Comparison of ENCODE assay signal across 25 mouse cellular contexts in the genomic region with DNA sequence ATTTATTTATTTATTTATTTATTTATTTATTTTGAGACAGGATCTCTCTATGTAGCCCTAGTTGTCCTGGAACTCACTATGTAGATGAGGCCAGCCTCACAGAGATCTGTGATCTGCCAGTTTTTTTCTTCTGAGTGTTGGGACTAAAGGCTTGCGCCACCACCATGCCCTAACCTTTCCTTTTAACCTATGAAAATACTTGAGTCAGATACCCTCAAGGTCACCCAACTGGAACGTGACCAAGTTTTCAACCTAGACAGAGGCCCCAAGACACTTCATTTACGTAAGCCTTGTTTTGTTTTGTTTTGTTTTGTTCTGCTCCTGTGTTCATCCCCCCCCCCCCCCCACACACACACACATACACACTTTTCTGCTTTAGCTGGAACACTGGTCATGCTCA. TPM values are rescaled to one million over a fixed set of nuclear protein-coding genes. Genes with fewer than 3 reads are reported as not detected.
DNase-seq lines count a peak whose midpoint lies in the region; ATAC-seq and TF ChIP-seq lines count a peak whose summit lies in the region.
"Had no signal": no experiment of that assay in that cellular context is flagged by ENCODE, and none has a peak within 500 bp of the region (broad histone marks: within the 10 kb centered on the region; RNA-seq: fewer than 3 reads in every experiment).

No protein-coding gene starts in this region.

- H3K27me3 ChIP-seq in heart, embryonic 10.5 days (ENCODE audit: insufficient read depth, poor library complexity, severe bottlenecking), result no peaks in the 10 kb centered on the region
- no peaks in the 10 kb centered on the region for H3K27me3 ChIP-seq in liver, embryonic 14.5 days (ENCODE audit: control insufficient read depth, insufficient read depth, low read length)
- 0 out of 2 replicates have a peak, but pooled peaks cover 7% of the 10 kb centered on the region for H3K27me3 ChIP-seq in liver, postnatal 0 days (ENCODE audit: insufficient read depth, low read length)
- H3K27me3 ChIP-seq: embryonic facial prominence, embryonic 15.5 days; heart, embryonic 13.5 days; hindbrain, embryonic 15.5 days; intestine, embryonic 15.5 days; Patski had no signal

- ATAC-seq in liver, embryonic 14.5 days (ENCODE audit: insufficient read depth), result no peak
- no peak for ATAC-seq in liver, postnatal 0 days
- ATAC-seq: forebrain, embryonic 14.5 days; intestine, embryonic 15.5 days; Patski had no signal

- TF ChIP-seq CTCF in liver, embryonic 14.5 days (IDR thresholded peaks at IDR 0.05; ENCODE audit: low read depth), result no peak
- no peak for TF ChIP-seq CTCF in liver, postnatal 0 days (IDR thresholded peaks at IDR 0.05; ENCODE audit: low read depth)

- DNase-seq in adrenal gland, adult (ENCODE audit: inconsistent age in 2 of 2, low spot score in 1 of 2), result peak; percentile 34 to 76
- no peak for DNase-seq in adrenal gland, adult 18-20 months (ENCODE audit: low spot score in 2 of 2)
- DNase-seq in heart, adult 11 months, result peak; percentile 75
- no peak for DNase-seq in heart, embryonic 10.5 days (ENCODE audit: low spot score)
- no peak for DNase-seq in liver, embryonic 14.5 days (ENCODE audit: low read depth in 3 of 3, low spot score in 3 of 3)
- no peak for DNase-seq in liver, postnatal 0 days
- no peak for DNase-seq in gastrocnemius, postnatal 10 days
- DNase-seq: B cell, adult 2 months; cerebellum, adult 11 months; cerebellum, adult 9-11 months; cerebellum, postnatal 25 days; gastrocnemius, postnatal 36 days; heart, adult 18-20 months; heart, postnatal 14 days; kidney, adult 11 months; kidney, adult 8-10 months had no signal

- H3K4me1 ChIP-seq in heart, embryonic 10.5 days, result peaks cover 22% of the 10 kb centered on the region
- H3K4me1 ChIP-seq in liver, embryonic 14.5 days (replicated peaks; ENCODE audit: control insufficient read depth in 2 of 2, insufficient read depth in 2 of 2, low read length in 1 of 2), result peaks cover 53 to 58% of the 10 kb centered on the region in 2 experiments
- peaks cover 26% of the 10 kb centered on the region for H3K4me1 ChIP-seq in liver, postnatal 0 days (ENCODE audit: insufficient read depth)
- peaks cover 7% of the 10 kb centered on the region; the same call in 1 of the 2 replicates for H3K4me1 ChIP-seq in brown adipose tissue, adult 24 weeks (ENCODE audit: control insufficient read depth, insufficient read depth, insufficient read length, low read length)

- H3K4me2 ChIP-seq in liver, embryonic 14.5 days (ENCODE audit: low read depth), result no peak overlapping the region
- H3K4me2 ChIP-seq in liver, postnatal 0 days (ENCODE audit: low read depth, low read length), result no peak overlapping the region
- H3K4me2 ChIP-seq: embryonic facial prominence, embryonic 12.5 days; embryonic facial prominence, embryonic 15.5 days; heart, embryonic 13.5 days; hindbrain, embryonic 12.5 days; hindbrain, embryonic 15.5 days; intestine, embryonic 15.5 days had no signal

- H3K27ac ChIP-seq in heart, embryonic 10.5 days, result no peak overlapping the region
- H3K27ac ChIP-seq in liver, embryonic 14.5 days, result peak overlapping the region; percentile 95
- H3K27ac ChIP-seq in liver, postnatal 0 days (ENCODE audit: low read depth), result no peak overlapping the region
- peak overlapping the region; percentile 99 for H3K27ac ChIP-seq in brown adipose tissue, adult 24 weeks (replicated peaks; ENCODE audit: low read depth, low read length)
- H3K27ac ChIP-seq: embryonic facial prominence, embryonic 12.5 days; embryonic facial prominence, embryonic 15.5 days; heart, embryonic 13.5 days; hindbrain, embryonic 12.5 days; hindbrain, embryonic 15.5 days; intestine, embryonic 15.5 days had no signal

- no peak overlapping the region for H3K9ac ChIP-seq in liver, embryonic 14.5 days (replicated peaks)
- H3K9ac ChIP-seq in liver, postnatal 0 days (replicated peaks), result no peak overlapping the region
- H3K9ac ChIP-seq: embryonic facial prominence, embryonic 12.5 days; embryonic facial prominence, embryonic 15.5 days; heart, embryonic 13.5 days; hindbrain, embryonic 12.5 days; hindbrain, embryonic 15.5 days; intestine, embryonic 15.5 days had no signal

- TF ChIP-seq EP300 in liver, embryonic 14.5 days (IDR thresholded peaks at IDR 0.05; ENCODE audit: low read depth), result no peak
- no peak for TF ChIP-seq EP300 in liver, postnatal 0 days (IDR thresholded peaks at IDR 0.05; ENCODE audit: low read depth)

- H3K9me3 ChIP-seq in heart, embryonic 10.5 days, result no peaks in the 10 kb centered on the region
- no peaks in the 10 kb centered on the region for H3K9me3 ChIP-seq in liver, embryonic 14.5 days (ENCODE audit: control insufficient read depth, low read length)
- H3K9me3 ChIP-seq in liver, postnatal 0 days (ENCODE audit: low read length), result no peaks in the 10 kb centered on the region
- H3K9me3 ChIP-seq: embryonic facial prominence, embryonic 12.5 days; embryonic facial prominence, embryonic 15.5 days; hindbrain, embryonic 12.5 days; hindbrain, embryonic 15.5 days; intestine, embryonic 15.5 days had no signal

- WGBS in heart, embryonic 10.5 days, result 93% methylated on average over 3 of the region's 3 CpGs
- 89% methylated on average over 3 of the region's 3 CpGs for WGBS in liver, embryonic 14.5 days (ENCODE audit: insufficient replicate concordance)
- WGBS in liver, postnatal 0 days (ENCODE audit: insufficient replicate concordance), result 86% methylated on average over 3 of the region's 3 CpGs

- no peaks in the 10 kb centered on the region for H3K36me3 ChIP-seq in heart, embryonic 10.5 days
- peaks cover 2% of the 10 kb centered on the region for H3K36me3 ChIP-seq in liver, embryonic 14.5 days (replicated peaks; ENCODE audit: control insufficient read depth, insufficient read depth, low read depth)
- H3K36me3 ChIP-seq in liver, postnatal 0 days (replicated peaks; ENCODE audit: insufficient read depth, low read length), result no peaks in the 10 kb centered on the region
- H3K36me3 ChIP-seq: embryonic facial prominence, embryonic 12.5 days; embryonic facial prominence, embryonic 15.5 days; heart, embryonic 13.5 days; hindbrain, embryonic 12.5 days; hindbrain, embryonic 15.5 days; intestine, embryonic 15.5 days had no signal

- no peak overlapping the region for H3K4me3 ChIP-seq in heart, embryonic 10.5 days
- no peak overlapping the region for H3K4me3 ChIP-seq in liver, embryonic 14.5 days (ENCODE audit: insufficient read depth in 1 of 2, low read depth in 2 of 2, low read length in 2 of 2)
- H3K4me3 ChIP-seq in liver, postnatal 0 days (ENCODE audit: low read depth, low read length), result no peak overlapping the region
- no peak overlapping the region for H3K4me3 ChIP-seq in brown adipose tissue, adult 24 weeks (ENCODE audit: insufficient read depth, low read depth, low read length)
- H3K4me3 ChIP-seq: embryonic facial prominence, embryonic 12.5 days; embryonic facial prominence, embryonic 15.5 days; heart, embryonic 13.5 days; hindbrain, embryonic 12.5 days; hindbrain, embryonic 15.5 days; intestine, embryonic 15.5 days had no signal

RNA-seq across cellular contexts. Expression of gene Gmpr, which starts 1.7 kb away (rescaled TPM):
- total RNA-seq in adrenal gland, adult 18-20 months (2021), result 10 to 100 TPM; 40.3 to 84.5 TPM
- polyA plus RNA-seq in heart, embryonic 10.5 days (2016; fragmentation: Nextera tagmentation; extraction: Ambion mirVana), result 133 and 207 TPM in 2 replicates
- polyA plus RNA-seq in liver, embryonic 14.5 days (2012; rRNA removed), result 116 and 155 TPM in 2 replicates
- polyA plus RNA-seq in liver, embryonic 14.5 days (2014; fragmentation: Nextera tagmentation; extraction: Ambion mirVana), result 295 and 311 TPM in 2 replicates
- polyA plus RNA-seq in liver, postnatal 0 days (2015; fragmentation: Nextera tagmentation; extraction: Ambion mirVana), result 63.6 and 75.5 TPM in 2 replicates
- polyA plus RNA-seq in brown adipose tissue, adult 24 weeks (2012; ENCODE audit: insufficient read depth, insufficient read length, missing spikeins), result 74.5 and 79.6 TPM in 2 replicates
- 100 to 1,000 TPM; 163 to 170 TPM for total RNA-seq in gastrocnemius, postnatal 10 days (2021)

Comparison
In these comparisons a context has a peak if more than half of its experiments do, and no peak if none do; other contexts are left out.
1. DNase-seq: peak in adrenal gland, adult (2 of 2) and heart, adult 11 months (single experiment); none in adrenal gland, adult 18-20 months (0 of 2), heart, embryonic 10.5 days (single experiment), liver, embryonic 14.5 days (0 of 3), liver, postnatal 0 days (single experiment) and gastrocnemius, postnatal 10 days (single experiment).
2. H3K27ac ChIP-seq: peak in liver, embryonic 14.5 days (single experiment) and brown adipose tissue, adult 24 weeks (single experiment); none in heart, embryonic 10.5 days (single experiment) and liver, postnatal 0 days (single experiment).